Mouse (Mus musculus) erythroblast, embryonic 14.5 days (primary cell): ENCODE measurements around the gene Otud7a.

ENCODE experiments used
- GATA1 ChIP-seq: IDR thresholded peaks from 2 replicates; pipeline ENCODE4 v1.6.1; 2012; ENCODE audit warnings: low read length, inconsistent platforms, mixed read lengths
- TAL1 ChIP-seq: IDR thresholded peaks from 3 replicates; pipeline ENCODE4 v1.6.1; 2012; ENCODE audit warnings: low read length, inconsistent platforms, mixed read lengths

- TF ChIP-seq GATA1, result no peak
- no peak for TF ChIP-seq TAL1
These were observed 65.3 kb downstream of the Otud7a start for GRCm38 (mm10) chr7:63509825-63510224.
